Mouse (Mus musculus): ENCODE data around the gene Slc25a35.

GRCm38 (mm10) chr11:68987365-68987882, 19.5 kb downstream of the Slc25a35 start:
- no peak for TF ChIP-seq POLR2A (IDR thresholded peaks at IDR 0.05; ENCODE audit: borderline replicate concordance, insufficient read depth, low read length)
- no peak for TF ChIP-seq CTCF (IDR thresholded peaks at IDR 0.05; ENCODE audit: borderline replicate concordance, insufficient read depth, low read depth, low read length)
